In genomic region chrX:101332375-101333211, GRCm38 (mm10) we compare ENCODE assay signal across 8 mouse cellular contexts. TPM values are rescaled to one million over a fixed set of nuclear protein-coding genes. Genes with fewer than 3 reads are reported as not detected.
DNase-seq lines count a peak whose midpoint lies in the region; ATAC-seq lines count a peak whose summit lies in the region.

No protein-coding gene starts in this region.

- 23% methylated on average over 21 of the region's 49 CpGs for WGBS in heart, embryonic 13.5 days
- WGBS in liver, embryonic 12.5 days (ENCODE audit: insufficient replicate concordance), result 12% methylated on average over 41 of the region's 49 CpGs
- 11% methylated on average over 39 of the region's 49 CpGs for WGBS in stomach, embryonic 15.5 days

- peak overlapping the region; percentile 99 for H3K27ac ChIP-seq in brown adipose tissue, adult 24 weeks (replicated peaks; ENCODE audit: low read depth, low read length)
- H3K27ac ChIP-seq in heart, embryonic 13.5 days (replicated peaks), result peak overlapping the region; percentile 92
- H3K27ac ChIP-seq in liver, embryonic 12.5 days, result peak overlapping the region; percentile 87
- peak overlapping the region; percentile 85 for H3K27ac ChIP-seq in stomach, embryonic 15.5 days

- no peaks in the 10 kb centered on the region for H3K36me3 ChIP-seq in heart, embryonic 13.5 days
- no peaks in the 10 kb centered on the region for H3K36me3 ChIP-seq in liver, embryonic 12.5 days
- H3K36me3 ChIP-seq in stomach, embryonic 15.5 days, result no peaks in the 10 kb centered on the region

- peak; percentile 91 for ATAC-seq in heart, embryonic 13.5 days (ENCODE audit: extremely low read depth, insufficient number of reproducible peaks, low FRiP score, low TSS enrichment)
- ATAC-seq in liver, embryonic 12.5 days, result peak; percentile 98
- peak; percentile 98 for ATAC-seq in stomach, embryonic 15.5 days (ENCODE audit: insufficient read depth, low FRiP score, low read depth)

- no peaks in the 10 kb centered on the region for H3K4me1 ChIP-seq in brown adipose tissue, adult 24 weeks (ENCODE audit: control insufficient read depth, insufficient read depth, insufficient read length, low read length)
- H3K4me1 ChIP-seq in heart, embryonic 13.5 days, result peaks cover 7% of the 10 kb centered on the region; the same call in 1 of the 2 replicates
- H3K4me1 ChIP-seq in liver, embryonic 12.5 days, result peaks cover 12% of the 10 kb centered on the region
- no peaks in the 10 kb centered on the region for H3K4me1 ChIP-seq in stomach, embryonic 15.5 days

- no peaks in the 10 kb centered on the region for H3K9me3 ChIP-seq in heart, embryonic 13.5 days
- no peaks in the 10 kb centered on the region for H3K9me3 ChIP-seq in liver, embryonic 12.5 days (replicated peaks)
- no peaks in the 10 kb centered on the region for H3K9me3 ChIP-seq in stomach, embryonic 15.5 days

- DNase-seq in CD4-positive, CD25-positive, alpha-beta regulatory T cell, adult 2 months (ENCODE audit: low read depth, low spot score), result peak; percentile 92
- DNase-seq in fat pad, adult 2 months (ENCODE audit: extremely low read depth, low read depth, low spot score), result peak; percentile 68
- DNase-seq in kidney, postnatal 10 days, result peak; percentile 88
- peak; percentile 88 to 89 for DNase-seq in natural killer cell, adult 2 months (ENCODE audit: low spot score in 2 of 2)

- H3K4me3 ChIP-seq in brown adipose tissue, adult 24 weeks (ENCODE audit: insufficient read depth, low read depth, low read length), result peak overlapping the region; percentile 70
- peak overlapping the region; percentile 47 for H3K4me3 ChIP-seq in heart, embryonic 13.5 days
- H3K4me3 ChIP-seq in liver, embryonic 12.5 days, result peak overlapping the region; percentile 55
- H3K4me3 ChIP-seq in stomach, embryonic 15.5 days (replicated peaks), result peak overlapping the region; percentile 41

- H3K4me2 ChIP-seq in heart, embryonic 13.5 days, result peak overlapping the region; percentile 71
- H3K4me2 ChIP-seq in liver, embryonic 12.5 days, result peak overlapping the region; percentile 77
- H3K4me2 ChIP-seq in stomach, embryonic 15.5 days, result peak overlapping the region; percentile 53

- peak overlapping the region; percentile 76 for H3K9ac ChIP-seq in heart, embryonic 13.5 days
- H3K9ac ChIP-seq in liver, embryonic 12.5 days, result peak overlapping the region; percentile 70
- no peak overlapping the region for H3K9ac ChIP-seq in stomach, embryonic 15.5 days

- 0 out of 2 replicates have a peak, but pooled peaks cover 3% of the 10 kb centered on the region for H3K27me3 ChIP-seq in heart, embryonic 13.5 days (replicated peaks)
- H3K27me3 ChIP-seq in liver, embryonic 12.5 days (replicated peaks), result 0 out of 2 replicates have a peak, but pooled peaks cover 5% of the 10 kb centered on the region
- no peaks in the 10 kb centered on the region for H3K27me3 ChIP-seq in stomach, embryonic 15.5 days (replicated peaks)

RNA-seq across cellular contexts. Expression of gene Nlgn3, which starts 33.6 kb away (rescaled TPM):
- polyA plus RNA-seq in brown adipose tissue, adult 24 weeks (2012; ENCODE audit: insufficient read depth, insufficient read length, missing spikeins), result not detected in 2 replicates
- 2.0 and 2.5 TPM in 2 replicates for polyA plus RNA-seq in heart, embryonic 13.5 days (2015; fragmentation: Nextera tagmentation; extraction: Ambion mirVana)
- polyA plus RNA-seq in liver, embryonic 12.5 days (2016; fragmentation: Nextera tagmentation; extraction: Ambion mirVana), result 0.08 and 0.20 TPM in 2 replicates
- 4.7 and 5.6 TPM in 2 replicates for polyA plus RNA-seq in stomach, embryonic 15.5 days (2015; fragmentation: Nextera tagmentation; extraction: Ambion mirVana)

RNA-seq across cellular contexts. Expression of gene Gjb1, which starts 43.6 kb away (rescaled TPM):
- 0.87 TPM in 1 of 2 replicates, not detected in the other for polyA plus RNA-seq in brown adipose tissue, adult 24 weeks (2012; ENCODE audit: insufficient read depth, insufficient read length, missing spikeins)
- polyA plus RNA-seq in heart, embryonic 13.5 days (2015; fragmentation: Nextera tagmentation; extraction: Ambion mirVana), result 0.39 and 2.0 TPM in 2 replicates
- 39.3 and 40.7 TPM in 2 replicates for polyA plus RNA-seq in liver, embryonic 12.5 days (2016; fragmentation: Nextera tagmentation; extraction: Ambion mirVana)
- 29.2 and 32.0 TPM in 2 replicates for polyA plus RNA-seq in stomach, embryonic 15.5 days (2015; fragmentation: Nextera tagmentation; extraction: Ambion mirVana)

RNA-seq across cellular contexts. Expression of gene Med12, which starts 58.8 kb away (rescaled TPM):
- 21.8 and 30.0 TPM in 2 replicates for polyA plus RNA-seq in brown adipose tissue, adult 24 weeks (2012; ENCODE audit: insufficient read depth, insufficient read length, missing spikeins)
- polyA plus RNA-seq in heart, embryonic 13.5 days (2015; fragmentation: Nextera tagmentation; extraction: Ambion mirVana), result 19.9 and 21.6 TPM in 2 replicates
- polyA plus RNA-seq in liver, embryonic 12.5 days (2016; fragmentation: Nextera tagmentation; extraction: Ambion mirVana), result 24.8 and 28.5 TPM in 2 replicates
- polyA plus RNA-seq in stomach, embryonic 15.5 days (2015; fragmentation: Nextera tagmentation; extraction: Ambion mirVana), result 23.7 and 29.6 TPM in 2 replicates

Comparison
In these comparisons a context has a peak if more than half of its experiments do, and no peak if none do; other contexts are left out.
1. Peak in every context shown above with its lines: DNase-seq, ATAC-seq, H3K4me3 ChIP-seq and H3K27ac ChIP-seq.